Mouse (Mus musculus) testis, adult 2 months (tissue): Measurements from ENCODE around the gene Bmper.

ENCODE experiments used
- CTCF ChIP-seq: fragments of 200-500 bp; IDR thresholded peaks from 2 replicates; pipeline ENCODE4 v1.5.1; 2012; ENCODE audit warnings: low read depth, mild to moderate bottlenecking, inconsistent platforms, low read length, moderate library complexity; ENCODE audit not compliant: control insufficient read depth, insufficient read depth, insufficient replicate concordance
- POLR2A ChIP-seq: fragments of 200-500 bp; IDR thresholded peaks from 2 replicates; pipeline ENCODE4 v1.6.1; 2012; ENCODE audit warnings: low read depth, mild to moderate bottlenecking, inconsistent platforms, low read length, moderate library complexity; ENCODE audit not compliant: control insufficient read depth

- TF ChIP-seq POLR2A (no peak), CTCF (no peak)
Measured at GRCm38 (mm10) chr9:23223549-23224077, 737 bp downstream of the Bmper start.
